Mouse (Mus musculus) urinary bladder, postnatal 25 days (tissue): Measurements from ENCODE around the gene Vmn2r18.

Experiments
- DNase-seq: peaks from one replicate; pipeline ENCODE4 v3.0.0; 2022; ENCODE audit warnings: low spot score

The Vmn2r18 gene

DNA sequence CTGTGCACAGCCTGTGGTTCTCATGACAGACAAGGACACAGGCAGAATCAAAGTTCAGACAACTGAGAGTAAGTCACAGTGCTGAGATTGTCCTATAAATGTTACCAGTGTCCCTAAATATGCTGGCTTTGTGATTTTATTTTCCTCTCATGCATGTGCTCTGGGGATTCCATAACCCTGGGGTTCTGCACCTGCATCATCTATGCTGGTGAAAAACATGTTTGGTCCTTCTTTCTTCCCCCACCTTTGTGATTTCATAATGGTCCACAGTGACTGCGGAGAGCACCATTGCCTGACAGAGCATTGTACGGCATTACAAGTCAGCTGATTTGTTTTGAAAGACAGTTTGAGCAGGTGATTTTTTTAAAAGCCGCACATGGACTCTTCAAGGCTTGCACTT, at the start of gene Vmn2r18:
Gene Vmn2r18, minus strand, starts transcription at position 101 of the 400 bp plus-strand sequence.
- no peak for DNase-seq

DNA sequence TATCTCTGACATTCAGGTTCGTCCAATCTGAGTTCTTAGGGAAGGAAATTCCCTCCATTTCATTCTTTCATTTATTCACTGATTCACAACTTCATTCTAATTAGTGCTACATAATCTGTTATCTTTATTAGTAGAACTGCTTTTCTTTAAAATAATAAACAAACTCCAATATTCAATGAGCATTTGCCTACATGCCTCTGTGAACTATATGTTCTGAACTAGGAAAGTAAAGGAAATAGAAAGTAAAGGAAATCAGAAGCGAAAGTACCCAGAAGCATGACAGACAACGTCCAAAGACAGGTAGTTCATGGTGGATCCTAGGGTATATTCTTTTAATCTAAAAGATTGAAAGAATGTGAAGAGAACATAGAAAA, 45.6 kb upstream of the Vmn2r18 start:
- no peak for DNase-seq

DNA sequence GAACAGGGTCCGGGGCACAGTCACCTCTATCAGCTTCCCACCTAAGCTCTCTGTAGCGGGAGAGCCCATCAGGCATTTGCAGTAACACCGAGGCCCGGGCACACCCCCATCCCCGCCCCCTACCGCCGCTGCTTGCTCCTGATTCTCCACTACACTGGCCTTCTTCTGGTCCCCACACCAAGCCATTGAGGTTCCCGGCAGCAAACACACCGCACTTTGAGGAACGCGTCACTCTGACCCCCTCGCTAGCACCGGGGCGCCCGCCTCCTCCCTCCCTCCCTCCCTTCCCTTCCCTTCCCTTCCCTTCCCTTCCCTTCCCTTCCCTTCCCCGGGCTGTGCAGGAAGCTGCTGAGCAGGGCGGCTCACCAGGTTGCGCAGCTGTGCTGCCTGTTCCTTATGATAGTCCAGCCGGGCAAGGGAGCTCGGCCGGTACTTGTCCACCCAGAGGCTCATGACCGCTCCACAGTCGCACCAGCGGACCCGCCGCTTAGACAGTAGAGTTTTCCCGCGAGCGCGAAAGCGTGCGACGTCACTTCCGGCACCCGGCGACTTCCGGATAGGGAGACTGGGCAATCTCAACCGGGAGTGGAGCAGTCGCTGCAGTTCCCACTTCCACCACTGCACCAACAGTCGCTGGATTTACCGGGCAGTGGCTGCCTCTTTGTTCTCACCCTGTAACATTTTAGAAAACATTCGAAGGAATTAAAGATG, 45.0 kb upstream of the Vmn2r18 start, which contains the start of gene Rfc3:
Gene Rfc3, minus strand, starts transcription at position 543 of the 711 bp plus-strand sequence.
- peak; percentile 96 for DNase-seq

DNA sequence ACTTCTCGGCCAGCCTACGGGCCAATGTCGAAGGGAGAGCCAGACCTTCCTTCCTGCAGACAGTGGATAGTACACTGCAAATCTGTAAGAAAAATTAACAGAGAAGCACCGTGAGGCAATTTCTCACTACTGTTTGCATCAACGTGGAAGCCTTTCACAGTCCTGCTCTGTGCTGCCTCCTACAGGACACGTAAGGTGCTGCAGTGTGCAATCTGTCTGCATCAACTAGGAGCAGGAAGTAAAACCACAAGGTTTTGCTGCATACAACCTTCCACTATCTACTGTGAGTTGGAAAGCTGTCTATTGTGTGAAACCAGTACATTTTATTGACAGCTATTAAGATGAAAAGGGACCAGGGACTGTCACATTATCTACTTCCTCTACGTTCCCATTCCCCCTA, 39.0 kb upstream of the Vmn2r18 start:
- DNase-seq = no peak

DNA sequence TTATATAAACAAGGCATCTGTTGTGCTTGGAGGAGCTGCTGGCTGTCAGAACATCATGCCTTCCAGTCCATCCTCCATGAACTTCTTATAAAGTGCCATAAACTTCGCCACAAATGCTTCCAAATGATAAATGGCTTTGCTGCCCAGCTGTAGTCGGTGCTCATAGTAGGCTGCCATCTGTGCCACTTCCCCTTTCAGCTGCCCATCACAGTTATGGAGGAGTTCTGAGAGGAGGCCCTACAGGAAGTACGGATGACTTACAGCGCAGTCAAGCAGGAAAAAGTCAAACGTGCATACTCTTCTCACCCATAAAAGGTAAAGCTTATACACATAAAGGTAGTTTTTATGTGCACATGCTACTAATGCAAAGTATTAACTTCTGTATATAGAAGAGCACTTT, 37.0 kb upstream of the Vmn2r18 start:
- DNase-seq = no peak

DNA sequence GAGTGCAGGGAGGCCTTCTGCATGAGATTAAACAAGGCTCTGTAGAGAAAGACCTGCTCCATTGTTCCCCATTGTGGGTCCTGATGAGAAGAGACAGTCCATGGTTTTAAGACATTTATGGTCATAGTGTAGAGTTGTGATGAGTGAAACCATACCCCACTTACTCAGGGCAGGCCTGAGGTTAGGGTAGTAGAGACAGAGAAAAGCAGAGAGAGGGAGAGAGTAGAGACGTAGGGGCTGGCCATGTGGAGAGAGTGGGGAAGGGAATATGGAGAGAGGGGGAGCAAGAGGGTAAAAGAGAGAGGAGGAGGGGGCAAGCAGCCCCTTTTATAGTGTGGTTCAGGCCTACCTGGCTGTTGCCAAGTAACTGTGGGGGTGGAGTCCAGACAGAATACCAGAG, 36.3 kb upstream of the Vmn2r18 start:
- no peak for DNase-seq

DNA sequence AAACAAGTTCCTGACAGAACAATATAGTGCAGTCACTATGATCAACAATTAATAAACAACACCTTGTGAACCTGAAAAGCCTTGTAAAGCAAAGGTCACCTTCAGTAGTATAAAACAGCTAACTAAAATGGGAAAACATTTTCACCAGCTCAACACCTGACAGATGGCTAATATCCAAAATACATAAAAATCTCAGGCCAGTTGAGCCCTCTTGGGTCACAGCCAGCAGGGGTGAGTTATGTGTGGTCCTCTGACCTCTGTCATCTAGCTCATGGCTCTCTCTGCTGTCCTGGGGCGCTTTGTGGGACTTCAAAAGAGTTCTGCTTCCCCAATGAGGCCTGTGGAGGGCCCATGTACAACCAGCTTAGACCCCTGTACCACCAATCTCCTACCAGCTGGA, 4.1 kb downstream of the Vmn2r18 start:
- no peak for DNase-seq
